Mouse (Mus musculus) regulatory T cell (primary cell): ENCODE data around the gene Mical3.

ENCODE experiments used
- in situ Hi-C: fragments of 300-600 bp; cut with MboI, MseI; formaldehyde crosslinking; loops from one replicate; pipeline ENCODE4 v1.15.1; 2025; ENCODE audit warnings: high pct_unique_total_duplicates

Mical3 gene

DNA sequence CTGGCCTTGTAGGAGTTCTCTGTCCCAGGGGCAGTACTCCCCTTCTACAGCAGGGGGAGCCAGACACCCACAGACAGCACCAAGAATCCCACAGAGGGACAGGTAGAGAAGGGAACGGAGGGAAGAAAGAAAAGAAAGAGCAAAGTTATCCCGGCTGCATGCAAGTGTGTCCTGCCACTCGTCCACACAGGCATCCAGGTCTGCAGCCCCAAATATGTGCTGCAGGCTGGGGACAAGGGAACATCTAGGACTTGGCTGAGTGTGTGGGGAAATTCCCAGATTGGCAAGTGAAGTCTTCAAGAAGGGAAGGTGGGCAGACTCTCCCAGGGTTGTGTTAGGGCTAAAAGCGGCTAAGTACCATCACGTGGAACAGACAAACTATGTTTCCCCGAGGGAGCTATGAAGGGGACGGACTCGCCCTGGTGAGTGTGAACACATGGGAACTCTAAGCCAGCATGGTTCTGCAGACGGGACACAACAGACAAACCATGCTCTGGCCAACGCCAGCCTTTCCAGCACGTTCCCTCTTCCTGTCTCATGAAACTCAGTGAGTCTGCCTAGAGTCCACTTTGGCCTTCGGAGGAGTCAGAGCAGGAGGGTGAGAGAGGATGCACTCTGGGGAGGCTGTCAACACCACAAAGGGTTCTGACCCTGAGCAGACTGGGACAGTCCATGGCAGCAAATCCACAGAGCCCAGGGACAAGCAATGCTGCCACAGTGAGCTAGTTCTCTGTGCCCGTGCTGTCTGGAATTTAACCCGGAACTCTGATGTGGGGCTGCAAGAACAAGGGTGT is 158.8 kb downstream of the Mical3 start:
- in situ Hi-C loops, result loop anchor here (5.0 to 10.0 kb wide), 2 partner anchors 163 to 205 kb away; partner anchors contain the start of gene Mical3

DNA sequence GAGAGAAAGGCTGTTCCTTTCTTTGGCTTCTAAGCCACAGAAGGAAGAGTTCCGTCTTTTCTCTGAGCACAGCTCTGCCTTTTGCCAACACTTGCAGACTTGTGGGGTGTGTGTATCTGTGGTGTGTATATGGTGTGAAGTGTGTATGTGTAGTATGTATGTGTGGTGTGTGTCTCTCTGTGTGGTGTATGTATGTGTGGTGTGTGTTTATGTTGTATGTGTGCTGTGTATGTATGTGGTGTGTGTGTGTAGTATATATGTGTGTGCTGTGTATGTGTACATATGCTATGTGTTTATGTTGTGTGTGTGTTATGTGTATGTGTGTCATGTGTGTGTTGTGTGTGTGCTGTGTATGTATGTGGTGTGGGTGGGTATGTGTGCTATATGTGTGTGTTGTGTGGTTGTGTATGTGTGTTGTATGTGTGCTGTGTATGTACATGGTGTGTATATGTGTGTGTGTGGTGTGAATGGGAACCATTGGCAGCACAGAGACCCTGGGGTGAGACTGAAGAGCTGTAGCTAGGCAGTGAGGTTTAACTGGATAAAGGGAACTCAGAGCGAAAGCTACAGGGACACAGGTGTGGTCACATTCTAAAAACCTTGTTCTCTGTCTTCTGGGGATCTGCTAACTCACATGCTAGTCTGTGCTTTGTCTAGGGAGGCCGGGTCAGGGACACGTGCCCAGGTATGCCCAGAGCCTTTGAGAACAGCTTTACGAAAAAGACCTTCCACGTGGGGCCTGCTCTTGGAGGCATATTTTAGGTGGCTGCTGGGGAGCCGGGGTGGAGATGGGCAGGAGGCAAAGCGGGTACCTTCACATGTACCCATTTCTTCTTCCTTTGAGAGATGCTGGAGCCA is 159.6 kb downstream of the Mical3 start:
- in situ Hi-C loops, result loop anchor here (5.0 to 10.0 kb wide), 2 partner anchors 164 to 206 kb away; partner anchors contain the start of gene Mical3

DNA sequence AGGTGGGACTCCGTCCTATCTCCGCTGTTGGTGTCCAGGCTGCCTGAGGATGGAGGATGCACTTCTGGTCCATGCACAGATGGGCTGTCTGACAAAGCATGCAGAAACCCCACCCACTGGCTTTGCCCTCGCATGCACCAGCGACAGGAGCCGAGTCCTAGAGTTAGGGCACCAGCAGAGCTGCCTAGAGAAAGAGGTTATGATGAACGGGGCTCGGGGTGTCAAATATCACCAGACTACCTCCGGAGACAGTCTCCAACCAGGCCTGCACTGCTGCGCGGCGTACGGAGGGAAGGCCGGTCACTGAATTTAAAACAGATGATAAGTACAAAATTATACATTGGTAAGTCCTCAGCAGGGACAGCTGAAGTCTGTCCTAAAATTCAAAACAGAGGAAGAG is 165.0 kb downstream of the Mical3 start:
- in situ Hi-C loops, result no loop called here

DNA sequence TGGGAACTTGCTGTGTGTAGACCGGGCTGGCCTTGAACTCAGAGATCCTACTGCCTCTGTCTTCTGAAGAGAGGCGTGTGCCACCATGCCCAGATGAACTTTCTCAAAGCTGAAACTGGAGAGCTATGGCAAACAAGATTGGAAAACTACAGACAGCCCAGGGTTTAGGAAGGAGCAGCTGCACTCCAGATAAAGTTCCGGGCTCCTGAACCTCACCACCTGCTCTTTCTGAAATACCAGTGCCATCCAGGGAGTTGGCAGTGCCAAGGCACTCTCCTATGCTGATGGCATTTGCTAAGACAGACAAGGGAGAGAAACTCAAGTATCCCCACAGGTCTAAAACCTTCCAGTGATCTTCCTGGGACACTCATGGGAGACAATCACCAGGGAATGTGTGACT is 166.6 kb downstream of the Mical3 start:
- in situ Hi-C loops, result no loop called here

DNA sequence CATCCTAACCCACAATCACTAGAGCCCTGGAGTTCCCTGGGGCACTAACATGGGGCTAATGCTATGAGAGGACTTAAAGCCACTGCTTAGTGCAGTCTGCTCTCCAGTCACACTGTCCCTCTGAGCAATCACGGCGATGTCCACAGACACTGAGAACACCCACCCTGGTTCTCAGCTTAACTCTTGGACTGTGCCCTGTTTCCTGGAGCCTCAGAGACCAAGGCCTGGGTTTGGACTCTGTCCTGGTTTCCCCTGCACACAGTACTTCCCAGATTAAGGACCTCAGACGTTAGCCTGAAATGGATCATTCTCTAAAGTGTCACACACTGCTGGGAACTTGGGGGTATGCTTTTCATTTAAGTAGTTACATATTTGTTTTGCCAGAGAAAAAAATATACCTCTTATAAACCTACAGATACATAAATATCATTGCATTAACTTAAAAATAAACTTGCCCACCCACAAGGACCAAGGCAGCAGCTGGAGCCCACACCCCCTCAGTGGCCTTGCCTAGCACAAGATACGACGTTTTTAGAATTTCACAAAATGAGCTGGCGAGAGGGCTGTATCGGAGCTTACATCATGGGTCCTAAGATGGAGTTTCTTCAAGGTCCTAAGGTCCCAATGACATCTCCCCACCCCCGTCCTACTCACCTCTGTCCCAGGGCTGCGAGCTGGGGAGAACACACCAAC is 170.3 kb downstream of the Mical3 start:
- in situ Hi-C loops, result no loop called here

DNA sequence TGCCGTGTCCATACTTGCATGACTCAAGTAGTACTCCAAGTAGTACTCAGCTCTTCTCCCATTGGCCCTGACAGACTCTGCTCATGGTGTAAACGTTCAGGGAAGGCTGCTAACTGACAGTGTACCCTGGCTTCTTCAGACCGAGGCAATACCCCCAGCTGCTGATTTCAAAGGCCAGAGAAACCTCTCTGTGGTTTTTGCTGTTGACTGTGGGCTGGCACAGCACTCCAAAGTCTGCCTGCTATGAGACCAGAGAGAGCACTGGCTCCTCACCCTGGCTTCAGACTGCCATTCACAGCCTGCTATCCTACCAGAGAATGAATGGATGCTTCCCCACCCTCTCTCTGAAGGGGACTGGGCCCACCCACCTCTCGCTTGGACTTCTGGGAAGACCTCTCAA is 173.5 kb downstream of the Mical3 start:
- in situ Hi-C loops, result loop anchor here (10.0 kb wide), 1 partner anchor 407 kb away; no protein-coding TSS in a partner anchor

DNA sequence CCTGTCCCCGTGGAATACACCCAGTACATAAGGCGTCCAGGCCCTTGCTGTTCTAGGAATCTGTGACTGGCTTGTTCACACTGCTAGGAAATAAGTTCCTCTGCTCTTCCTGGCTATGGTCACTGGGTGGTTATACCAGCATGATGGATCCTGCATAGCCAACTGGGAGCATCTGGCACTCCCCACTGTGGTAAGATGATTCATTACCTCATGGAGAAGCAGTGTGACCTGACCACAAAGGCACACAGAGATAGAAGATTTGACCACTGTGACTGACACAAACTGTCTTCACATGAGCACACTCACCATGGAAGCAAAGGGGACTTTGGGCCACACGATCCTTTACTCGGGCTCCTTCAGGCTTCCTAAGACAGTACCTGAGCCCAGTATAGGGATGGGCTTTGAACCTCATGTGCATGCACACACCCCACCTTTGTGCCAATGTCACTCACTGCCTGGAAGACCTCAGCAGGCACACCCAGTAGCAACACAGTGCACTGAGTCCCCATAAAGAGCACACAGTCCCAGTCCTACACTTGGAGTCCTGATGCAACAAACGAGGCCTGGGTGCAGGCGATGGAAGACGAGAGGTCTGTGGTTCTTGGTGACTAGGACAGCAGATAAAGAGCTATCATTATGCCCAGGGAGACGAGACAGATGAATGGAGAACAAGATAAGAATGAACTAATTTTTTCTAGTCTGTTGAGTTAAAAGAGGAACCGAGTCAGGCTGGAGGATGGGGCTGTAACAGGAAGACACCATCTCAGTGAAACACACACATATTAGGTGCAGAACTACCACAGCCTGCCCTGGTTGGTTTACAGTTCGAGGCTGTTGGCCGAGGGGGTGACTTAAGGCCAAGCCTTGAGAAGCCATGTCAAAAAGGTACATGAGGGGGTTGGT is 174.3 kb downstream of the Mical3 start:
- in situ Hi-C loops, result loop anchor here (10.0 kb wide), 1 partner anchor 408 kb away; no protein-coding TSS in a partner anchor

DNA sequence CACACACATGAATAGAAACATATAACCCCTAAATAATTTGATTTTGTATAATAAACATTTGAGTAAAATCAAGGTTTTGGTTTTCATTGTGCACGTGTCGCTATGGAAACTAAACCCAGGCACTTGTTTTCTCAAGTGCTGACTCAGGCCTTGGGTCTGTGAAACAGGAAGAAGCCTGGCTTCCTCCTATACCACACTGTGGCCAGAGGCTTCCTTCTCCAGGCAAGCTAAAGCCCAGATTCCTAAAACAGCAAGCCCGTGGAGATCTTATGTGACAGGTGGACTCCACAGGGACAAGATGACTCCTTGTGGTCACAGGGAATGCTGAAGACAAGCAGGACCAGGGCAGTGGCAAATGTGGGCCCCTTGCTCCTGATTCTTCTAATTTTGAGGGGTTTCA is 175.6 kb downstream of the Mical3 start:
- in situ Hi-C loops, result loop anchor here (10.0 kb wide), 1 partner anchor 410 kb away; no protein-coding TSS in a partner anchor

DNA sequence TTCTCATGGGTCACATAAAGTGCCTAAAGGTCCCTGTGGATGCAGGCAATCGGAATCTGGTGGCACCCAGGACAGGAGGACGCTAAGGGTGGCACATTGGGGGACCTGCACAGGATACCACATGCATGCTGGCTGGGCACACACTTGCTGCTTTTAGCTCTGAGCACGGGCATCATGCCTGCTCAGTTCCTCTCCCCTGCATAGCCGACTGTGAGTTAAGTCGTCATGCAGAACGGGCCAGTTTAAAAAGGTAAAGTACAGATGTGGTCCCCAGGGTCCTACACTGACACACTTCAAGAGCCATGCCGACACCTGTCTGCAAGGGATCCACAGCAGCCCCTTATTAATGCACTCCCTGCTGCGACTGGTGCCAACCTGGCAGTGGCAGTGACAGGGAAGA is 176.6 kb downstream of the Mical3 start:
- in situ Hi-C loops, result loop anchor here (10.0 kb wide), 1 partner anchor 411 kb away; no protein-coding TSS in a partner anchor

DNA sequence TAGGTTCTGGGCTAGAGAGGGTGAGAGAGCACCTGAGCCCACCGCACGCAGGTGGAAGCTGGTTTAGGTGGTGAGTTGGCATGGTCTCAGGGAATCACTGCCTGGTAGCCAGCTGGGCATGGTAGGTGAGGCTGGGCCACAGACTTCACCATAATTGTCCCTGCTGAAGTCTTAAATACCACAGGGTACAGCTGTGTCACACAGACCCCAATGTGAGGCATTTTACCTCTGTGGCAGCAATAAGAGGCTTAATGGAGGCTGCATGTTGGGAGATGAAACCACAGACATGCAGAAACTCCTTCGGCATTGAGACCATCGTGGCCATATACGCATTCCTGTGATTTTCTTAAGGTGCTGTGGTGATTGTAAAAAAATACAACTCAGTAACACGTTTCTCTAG is 178.3 kb downstream of the Mical3 start:
- in situ Hi-C loops, result loop anchor here (10.0 kb wide), 1 partner anchor 412 kb away; no protein-coding TSS in a partner anchor

DNA sequence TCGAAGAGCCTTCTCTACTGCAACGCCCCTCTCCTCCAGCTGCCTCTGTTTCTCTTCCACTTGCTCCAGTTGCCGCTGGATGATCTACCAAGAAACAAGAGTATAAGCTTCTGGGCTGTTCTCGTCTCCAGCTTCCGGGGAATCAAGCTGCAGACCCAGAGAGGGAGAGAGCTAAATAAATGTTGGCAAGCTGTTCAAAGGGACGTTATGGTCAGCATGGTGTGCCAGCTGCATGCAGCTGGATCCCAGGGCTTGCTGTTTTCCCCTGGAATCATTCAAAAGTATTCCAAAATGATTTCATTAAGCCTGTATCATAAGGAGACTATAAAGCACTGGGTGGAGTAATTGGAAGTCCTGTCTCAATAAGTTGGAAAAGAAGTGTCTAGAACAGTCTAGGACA is 179.5 kb downstream of the Mical3 start:
- in situ Hi-C loops, result loop anchor here (10.0 kb wide), 1 partner anchor 413 kb away; no protein-coding TSS in a partner anchor

DNA sequence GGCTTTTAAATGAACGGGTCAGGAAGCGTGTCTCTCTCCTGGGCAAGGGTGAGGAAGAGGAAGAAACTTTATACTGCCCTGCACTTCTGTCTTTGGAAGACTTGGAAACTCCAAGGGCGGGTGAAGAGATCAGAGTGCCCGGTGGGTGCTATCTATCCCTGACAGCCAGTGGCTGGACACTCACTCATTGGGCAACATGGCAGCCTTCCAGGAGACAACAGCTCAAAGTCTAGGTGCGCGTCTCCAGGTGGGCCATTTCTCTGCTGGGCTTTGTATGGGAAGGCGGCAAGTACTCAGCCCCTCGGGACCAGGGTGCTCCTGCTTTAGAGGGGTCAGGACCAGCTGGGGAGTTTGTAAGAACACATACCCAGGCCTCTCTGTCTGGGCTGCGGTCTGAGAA is 185.3 kb downstream of the Mical3 start:
- in situ Hi-C loops, result no loop called here

DNA sequence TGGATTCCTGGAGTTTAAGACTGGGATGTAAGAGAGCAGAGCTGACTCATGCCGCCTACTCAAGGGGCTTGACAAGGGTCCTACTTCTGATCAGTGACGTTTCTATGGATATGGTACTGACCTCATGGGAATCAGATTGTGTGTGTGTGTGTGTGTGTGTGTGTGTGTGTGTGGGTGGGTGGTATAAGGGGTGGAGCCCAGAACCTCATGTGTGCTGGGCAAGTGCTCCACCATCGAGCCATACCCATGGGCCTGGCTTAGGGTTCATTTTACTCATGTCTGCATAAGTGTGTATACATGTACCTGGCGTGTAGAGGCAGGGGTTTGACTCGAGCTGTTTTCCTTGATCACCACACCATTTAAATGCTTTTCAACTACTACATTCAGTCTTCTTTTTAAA is 186.8 kb downstream of the Mical3 start:
- in situ Hi-C loops, result no loop called here

DNA sequence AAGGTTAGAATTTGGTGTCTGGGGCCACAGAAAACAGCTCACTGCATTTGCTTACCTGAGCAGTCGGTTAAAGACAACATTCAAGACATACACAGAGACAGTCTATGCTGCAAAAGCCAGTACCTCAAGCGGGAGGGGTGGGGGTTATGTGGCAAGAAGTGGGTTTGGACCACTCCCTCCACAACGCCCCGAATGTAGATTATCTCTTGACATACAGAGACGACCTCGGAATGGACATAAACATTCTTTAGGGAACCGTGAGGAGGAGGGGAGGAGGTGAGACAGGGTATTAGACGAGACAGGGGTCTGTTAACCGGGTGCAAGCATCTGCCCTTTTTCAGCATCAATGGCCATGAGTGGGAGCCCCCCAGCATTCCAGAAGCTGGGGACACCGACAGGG is 187.2 kb downstream of the Mical3 start:
- in situ Hi-C loops, result no loop called here

DNA sequence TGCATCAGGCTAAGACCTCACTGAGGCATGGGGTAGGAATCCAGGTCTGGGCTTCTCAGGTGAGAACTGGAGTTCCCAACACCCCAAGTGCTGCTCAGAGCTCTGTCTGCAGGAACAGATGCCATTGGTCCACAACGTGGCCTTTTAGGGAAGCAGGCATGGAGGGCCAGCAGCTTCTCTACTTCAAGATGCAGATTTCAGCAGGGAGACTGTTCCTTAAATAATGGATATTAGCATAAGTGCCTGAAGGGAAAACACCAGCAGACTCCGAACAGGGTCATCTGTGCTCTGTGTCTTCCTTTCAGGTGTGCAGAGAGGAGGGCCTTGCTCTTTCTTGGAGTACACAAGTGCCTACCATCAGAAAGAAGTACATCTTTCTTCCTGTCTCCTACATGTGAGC is 187.7 kb downstream of the Mical3 start:
- in situ Hi-C loops, result no loop called here

DNA sequence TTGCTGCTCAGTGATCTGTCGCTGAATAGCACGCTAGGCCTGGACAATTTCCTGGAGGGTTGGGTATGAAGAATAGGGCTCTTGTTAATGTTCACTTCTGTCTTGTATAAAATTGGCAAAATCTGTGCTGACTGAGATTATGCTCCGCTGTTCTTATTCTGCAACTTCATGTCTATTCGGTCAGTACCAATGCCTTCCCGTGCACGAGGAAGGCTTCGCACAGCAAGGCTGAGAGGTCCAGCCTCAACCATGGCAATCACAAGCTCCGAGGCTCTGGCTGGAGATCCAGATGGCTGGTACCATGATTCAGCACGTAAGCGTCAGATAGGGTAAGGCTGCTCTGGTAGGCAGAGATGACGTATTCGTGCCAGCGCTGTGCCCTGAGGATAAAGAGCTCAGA is 189.2 kb downstream of the Mical3 start:
- in situ Hi-C loops, result no loop called here

DNA sequence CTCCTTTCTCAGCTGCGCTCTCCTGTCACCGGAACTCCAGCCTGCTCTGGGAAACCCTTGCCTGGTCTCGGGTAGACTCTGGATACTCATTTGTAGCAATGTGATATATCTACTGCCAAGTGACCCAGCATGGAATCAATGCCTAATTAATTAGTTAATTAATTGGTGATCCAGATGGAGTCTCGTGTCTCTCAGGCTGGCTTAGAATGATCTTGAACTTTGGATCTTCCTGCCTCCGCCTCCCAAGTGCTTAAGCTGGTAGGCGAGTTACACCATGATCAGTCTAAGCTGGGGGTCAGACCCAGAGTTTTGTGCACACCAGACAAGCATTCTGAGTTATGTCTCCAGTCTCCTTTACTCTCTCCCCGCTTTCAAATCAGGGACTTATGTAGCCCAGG is 189.7 kb downstream of the Mical3 start:
- in situ Hi-C loops, result no loop called here

DNA sequence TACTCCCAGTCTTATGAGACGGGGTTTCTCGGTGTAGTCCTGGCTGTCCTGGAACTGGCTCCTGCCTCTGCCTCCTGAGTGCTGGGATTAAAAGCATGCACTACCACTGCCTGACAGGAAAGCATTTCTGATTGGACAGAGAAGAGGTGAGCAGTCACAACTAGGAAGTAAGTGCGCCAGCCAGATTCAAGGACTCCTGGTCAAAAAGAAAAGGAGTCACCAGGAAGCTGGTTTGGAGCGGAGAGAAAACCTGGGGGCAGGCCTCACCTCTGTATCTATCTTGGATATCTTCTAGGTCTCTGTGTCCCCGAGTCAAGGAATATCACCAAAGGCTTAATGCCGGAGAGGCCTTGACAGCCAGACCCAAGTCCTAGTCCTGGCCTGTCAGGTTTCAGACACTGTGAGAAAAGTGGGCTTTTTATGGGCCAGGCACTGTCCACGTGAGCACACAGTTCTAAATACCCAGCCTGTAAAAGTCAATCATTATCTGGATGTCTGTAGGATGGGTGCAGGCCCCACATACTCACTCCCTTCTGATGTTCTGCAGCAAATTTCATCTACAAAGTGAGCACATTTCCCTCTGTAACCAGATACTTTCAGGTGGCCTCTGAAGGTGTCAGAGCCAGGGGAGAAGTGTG is 190.2 kb downstream of the Mical3 start:
- in situ Hi-C loops, result no loop called here

DNA sequence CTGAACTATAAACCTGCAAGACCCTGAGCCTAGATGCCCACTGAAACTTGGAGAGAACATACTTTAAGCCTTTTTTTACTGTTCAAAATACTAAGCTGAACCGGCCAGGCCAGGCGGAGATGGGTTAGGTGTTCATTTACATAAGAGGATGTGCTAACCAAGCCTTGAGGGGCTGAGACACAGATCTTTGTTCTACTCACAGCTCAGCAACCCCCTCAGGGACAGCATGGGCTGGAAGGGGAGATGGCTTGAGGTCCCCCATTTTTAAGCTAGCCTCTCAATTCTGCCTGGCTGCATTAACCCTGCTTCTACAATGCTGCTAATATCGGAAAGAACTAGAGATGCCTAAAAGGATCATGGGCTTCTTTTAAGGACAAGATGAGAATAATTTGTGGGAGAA is 191.0 kb downstream of the Mical3 start:
- in situ Hi-C loops, result no loop called here

DNA sequence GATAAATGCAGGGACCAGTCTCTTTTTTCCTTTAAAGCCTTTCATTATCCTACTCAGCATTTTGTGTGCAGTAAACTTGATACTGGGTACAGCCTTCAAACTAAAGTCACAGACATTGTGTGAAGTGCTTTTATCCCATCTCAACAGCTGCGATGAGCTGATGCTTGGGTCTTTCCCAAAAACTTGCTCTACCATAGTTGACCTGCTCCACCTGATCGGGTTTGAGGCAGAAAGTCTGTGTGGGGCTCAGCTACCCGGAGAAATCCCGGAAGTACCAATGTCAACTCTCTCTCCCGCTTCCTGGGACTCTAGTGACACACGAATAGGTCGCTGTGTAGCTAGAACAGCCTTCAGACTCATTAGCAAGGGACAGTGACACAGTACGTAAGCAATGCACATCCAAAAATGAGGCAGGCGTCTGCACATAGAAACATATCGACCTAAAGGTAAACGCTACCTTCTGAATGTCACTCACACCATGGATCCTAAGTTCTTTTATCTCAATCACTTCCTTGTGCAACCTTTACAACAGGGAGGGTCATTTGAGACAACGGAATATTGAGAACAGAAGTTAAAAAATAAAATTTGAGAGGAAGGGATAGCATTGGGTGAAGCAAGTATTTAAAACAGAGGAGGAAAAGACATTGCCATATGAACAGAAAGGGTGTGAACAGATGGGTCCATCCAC is 191.9 kb downstream of the Mical3 start:
- in situ Hi-C loops, result no loop called here
